Mouse (Mus musculus): Measurements from ENCODE around the gene Pip4k2a. TPM values are rescaled to one million over a fixed set of nuclear protein-coding genes. Genes with fewer than 3 reads are reported as not detected.

The Pip4k2a gene
- total RNA-seq, 2 experiments from 2014 or later = 30.8 to 36.6 TPM

DNA sequence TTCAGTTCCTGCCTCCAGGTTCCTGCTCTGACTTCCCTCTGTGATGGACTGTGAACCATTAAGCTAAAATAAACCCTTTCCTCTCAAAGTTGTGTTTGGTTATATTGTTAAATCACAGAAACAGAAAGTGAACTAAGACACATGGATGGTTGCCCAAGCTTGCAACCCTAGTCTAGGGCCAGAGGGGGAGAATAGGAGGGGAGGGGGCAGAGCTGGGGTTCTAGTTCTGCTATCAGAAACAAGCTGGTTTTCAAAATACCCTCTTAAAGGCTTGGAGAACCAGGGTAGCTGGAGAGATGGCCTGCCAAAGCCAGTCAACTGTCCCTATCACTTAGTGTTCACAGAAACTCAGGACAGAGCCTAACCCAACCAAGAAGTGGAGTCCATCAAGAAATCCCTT lies 14.4 kb downstream of the Pip4k2a start:
- DNase-seq (ENCODE audit: low spot score in 2 of 2) = no peak

DNA sequence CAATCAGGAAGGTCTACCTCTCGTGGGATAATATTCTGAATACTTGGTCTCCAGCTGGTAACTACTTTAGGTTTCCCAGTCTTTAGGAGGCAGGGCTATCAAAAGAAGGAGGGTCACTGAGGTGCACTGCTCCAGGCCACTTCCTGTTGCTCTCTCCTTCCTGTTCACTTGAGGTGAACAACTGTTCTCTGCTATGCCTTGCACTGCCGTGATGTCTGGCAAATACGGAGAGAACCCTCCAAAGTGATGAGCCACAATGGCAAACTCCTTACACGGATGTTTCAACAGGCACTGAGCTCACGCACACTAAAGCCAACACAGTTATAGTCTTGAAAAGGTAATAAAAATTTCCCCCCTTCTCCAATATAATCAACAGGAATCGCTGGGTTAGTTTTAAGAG lies 15.3 kb downstream of the Pip4k2a start:
- DNase-seq (ENCODE audit: low spot score in 2 of 2) = no peak

DNA sequence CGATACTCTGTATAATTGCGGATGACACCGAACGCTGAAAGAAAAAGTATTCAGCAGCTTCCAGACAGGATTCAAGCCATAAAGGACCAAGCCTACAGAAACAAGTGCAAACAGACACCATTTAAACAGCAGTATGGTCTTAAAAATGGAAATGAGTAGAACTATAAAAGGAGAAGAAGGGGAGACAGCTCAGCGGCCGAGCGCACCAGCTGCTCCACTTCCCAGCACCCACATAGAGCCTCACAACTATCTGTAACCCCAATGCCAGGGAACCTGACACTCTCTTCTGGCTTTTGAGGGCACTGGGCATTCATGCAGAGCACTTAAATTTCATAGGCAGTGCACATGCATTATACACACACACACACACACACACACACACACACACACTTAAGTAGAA lies 18.3 kb downstream of the Pip4k2a start:
- DNase-seq (ENCODE audit: low spot score in 2 of 2) = no peak

DNA sequence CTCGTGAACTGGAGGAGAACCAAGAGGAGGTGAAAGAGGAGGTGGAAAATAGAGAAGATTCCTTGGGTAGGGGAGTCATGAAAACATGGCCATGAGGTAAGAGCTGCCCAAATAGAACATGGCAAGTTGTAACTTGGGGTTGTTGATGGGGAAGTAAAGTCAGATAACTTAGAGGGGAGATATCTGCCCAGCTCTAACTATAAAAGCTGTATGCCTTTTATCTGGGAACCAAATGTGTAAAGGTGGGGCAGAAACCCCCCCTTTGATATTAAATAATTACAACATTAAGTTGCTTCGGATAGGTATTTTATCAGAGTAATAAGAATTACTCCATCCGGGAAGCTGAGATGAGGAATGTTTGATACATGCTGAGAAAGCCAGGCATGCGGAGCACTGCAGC lies 18.9 kb downstream of the Pip4k2a start:
- no peak for DNase-seq (ENCODE audit: low spot score in 2 of 2)

DNA sequence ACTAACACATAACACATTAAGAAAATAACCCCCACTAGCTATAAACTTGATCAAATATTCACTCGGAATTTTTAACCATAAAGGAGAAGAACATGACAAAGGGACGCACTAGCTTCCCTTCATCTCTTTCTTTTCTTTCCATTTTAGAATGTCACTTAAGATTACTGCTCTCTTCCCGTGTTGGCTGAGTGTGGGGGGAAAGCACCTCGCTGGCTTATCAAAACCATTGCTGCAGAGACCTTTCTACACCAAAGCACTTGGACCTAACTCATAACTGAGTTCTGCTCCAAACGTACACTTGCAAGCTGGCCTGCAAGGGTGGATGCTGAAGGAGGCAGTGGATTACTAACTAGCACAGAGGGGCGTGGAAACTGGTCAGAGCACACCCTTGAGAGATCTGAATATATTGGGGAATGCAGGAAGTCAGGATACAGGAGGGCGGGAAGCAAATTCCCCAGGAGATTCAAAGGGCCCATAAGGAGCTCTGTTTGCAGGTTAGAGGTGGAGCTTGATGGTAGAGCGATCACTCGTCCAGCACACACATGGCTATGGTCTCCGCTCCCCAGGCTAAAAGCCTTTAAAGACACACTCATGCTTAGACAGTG lies 20.6 kb downstream of the Pip4k2a start:
- no peak for DNase-seq (ENCODE audit: low spot score in 2 of 2)

DNA sequence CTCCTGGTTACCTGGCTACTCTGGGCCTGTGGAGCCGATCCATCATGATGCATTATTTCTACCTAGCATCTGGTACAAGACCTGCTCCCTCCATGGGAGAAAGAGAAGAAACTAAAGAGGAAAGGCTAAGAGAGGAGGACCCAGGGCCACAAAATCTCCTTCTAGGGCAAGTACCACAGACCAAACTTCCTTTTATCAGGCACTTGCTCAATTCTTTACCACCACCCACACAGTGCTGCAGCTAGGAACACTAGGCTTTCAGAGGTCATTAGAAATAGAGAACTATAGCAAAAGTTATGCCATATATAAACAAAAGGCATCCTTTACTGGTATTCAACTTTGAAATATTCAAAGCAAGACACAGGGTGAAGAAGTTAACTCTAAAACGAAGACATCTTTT lies 21.8 kb downstream of the Pip4k2a start:
- no peak for DNase-seq (ENCODE audit: low spot score in 2 of 2)

DNA sequence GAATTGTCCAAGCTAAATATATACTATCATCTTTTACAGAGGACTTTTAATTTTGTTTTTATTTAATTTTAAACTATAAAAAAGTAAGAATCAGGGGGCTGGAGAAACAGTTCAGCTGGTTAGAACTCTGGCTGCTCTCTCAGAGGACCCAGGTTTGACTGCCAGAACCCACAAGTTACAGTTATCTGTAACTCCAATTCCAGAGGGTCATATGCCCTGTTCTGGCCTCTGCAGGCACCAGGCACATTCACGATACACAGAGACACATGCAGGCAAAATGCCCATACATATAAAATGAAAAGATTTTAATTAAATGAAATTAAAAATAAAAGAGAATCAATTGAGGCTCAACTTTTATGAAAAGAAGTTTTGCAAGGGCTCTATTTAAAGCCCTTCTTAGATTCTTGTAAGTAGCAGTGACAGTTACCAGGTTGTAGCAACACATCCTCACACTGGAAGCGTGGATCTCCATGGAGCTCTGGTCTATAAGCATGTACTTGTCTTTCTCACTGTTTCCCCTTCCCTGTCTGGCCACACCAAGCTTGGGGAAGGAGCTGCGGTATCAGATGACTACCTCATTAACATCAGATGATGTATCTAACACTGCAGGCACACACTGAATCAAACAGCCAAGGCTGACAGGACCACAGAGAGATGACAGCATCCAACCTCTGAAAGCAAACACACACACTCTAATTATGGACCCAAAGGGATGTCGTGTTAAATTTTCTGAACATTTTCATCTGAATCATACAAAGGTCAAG lies 22.9 kb downstream of the Pip4k2a start:
- no peak for DNase-seq (ENCODE audit: low spot score in 2 of 2)

DNA sequence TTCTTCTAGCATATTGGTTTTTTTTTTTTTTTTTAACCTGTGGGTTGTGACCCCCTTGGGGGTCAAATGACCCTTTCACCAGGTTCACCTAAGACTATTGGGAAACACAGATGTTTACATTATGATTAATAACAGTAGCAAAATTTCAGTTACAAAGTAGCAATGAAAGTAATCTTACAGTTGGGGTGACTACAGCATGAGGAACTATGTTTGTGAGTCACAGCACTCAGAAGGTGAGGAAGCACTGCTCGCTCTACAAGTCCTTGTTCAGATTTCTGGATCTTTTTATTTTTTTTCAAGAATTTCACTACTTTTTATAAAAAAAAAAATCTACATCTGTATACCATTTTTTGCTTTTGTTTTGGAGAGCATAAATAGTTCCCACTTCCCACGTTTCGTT lies 26.4 kb downstream of the Pip4k2a start:
- DNase-seq (ENCODE audit: low spot score in 2 of 2) = no peak

DNA sequence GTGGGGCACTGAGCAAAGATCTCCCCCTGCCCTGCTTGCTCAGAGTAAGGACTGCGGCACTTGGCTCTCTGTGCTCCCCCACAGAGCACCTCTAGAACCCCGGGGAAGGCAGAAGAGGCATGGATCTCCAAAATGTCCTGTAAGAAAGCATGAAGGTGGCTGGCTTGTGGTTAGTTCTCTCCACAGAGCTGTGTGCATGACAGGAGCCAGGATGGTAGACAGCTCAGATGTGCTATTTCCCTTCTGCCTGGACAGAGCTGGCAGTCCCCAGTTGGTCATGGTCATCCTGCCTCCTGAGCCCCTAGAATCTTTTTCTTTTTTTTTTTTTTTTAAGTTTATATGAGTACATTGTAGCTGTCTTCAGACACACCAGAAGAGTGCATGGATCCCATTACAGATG lies 27.5 kb downstream of the Pip4k2a start:
- no peak for DNase-seq (ENCODE audit: low spot score in 2 of 2)

DNA sequence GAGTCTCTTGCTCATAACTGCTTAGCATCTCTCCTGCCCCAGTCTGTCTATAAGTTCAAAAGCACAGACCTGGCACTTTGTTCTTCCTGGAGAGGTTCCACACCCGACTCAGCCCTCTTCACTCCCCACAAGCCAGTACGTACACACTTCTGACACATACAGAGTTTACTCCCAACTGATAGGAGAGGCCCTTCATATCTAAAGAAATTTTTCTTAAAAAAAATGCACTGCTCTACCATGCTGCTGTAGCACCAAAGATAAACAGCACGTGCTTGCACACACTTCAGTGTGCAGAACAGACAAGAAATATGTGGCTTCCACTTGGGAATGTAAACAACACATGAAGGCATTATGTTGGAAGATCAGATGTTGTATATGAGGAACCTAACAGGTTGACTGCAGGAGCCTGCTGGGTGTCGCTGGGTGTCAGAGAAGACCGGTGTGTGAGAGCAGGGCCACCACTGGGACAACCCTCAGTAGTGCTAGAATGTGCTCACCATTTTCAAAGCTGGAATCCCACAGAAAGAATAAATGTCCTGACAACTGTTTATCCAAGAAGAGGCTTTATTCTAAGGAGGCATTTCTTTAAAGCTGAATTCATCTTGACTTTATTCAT lies 28.8 kb downstream of the Pip4k2a start:
- no peak for DNase-seq (ENCODE audit: low spot score in 2 of 2)

DNA sequence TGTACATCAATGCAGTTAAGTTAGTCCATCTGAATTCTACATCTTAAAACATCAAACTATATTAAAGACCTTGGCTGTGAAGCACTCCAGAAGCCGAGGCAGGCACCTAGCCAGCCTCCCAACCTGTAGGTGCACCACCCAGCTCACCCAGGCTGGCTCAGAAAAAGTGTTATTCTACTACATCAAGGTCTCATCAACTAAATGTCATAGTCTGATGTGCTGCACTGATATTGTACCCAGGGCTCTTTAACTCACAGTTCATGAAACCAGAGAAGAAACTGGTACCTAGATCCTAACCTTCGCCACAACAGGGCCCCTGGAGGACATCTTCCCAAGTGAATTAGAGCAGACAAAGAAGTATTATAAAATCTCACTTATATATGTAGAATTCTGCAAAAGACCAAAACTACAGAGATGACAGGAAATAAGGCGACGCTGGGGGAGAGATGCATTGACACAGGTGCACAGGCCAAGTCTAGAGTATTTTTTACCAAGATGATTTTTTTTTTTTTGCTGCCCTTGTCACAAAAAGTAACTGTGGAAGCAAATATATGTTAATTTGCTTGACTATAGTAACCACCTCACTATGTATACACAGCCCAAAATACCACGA lies 30.4 kb downstream of the Pip4k2a start:
- DNase-seq (ENCODE audit: low spot score in 2 of 2) = no peak

DNA sequence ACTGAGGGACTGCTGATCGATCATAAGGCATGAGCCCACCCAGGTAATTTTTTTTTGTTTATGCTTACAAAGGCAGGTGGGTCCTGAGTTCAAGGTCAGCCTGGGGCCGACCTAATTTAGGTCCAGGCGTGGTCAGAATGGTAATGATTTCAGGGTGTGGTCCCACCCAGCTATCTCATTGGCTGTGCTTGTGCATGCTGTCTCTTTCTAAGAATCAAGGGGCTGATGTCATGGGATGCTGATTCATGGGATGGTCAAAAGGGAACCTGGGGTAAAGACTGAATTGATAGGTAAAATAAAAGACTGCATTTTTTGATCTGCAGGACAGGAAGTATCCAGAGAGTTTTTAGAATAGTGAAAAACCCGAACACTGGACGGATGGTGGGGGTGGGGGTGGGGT lies 31.4 kb downstream of the Pip4k2a start:
- no peak for DNase-seq (ENCODE audit: low spot score in 2 of 2)

DNA sequence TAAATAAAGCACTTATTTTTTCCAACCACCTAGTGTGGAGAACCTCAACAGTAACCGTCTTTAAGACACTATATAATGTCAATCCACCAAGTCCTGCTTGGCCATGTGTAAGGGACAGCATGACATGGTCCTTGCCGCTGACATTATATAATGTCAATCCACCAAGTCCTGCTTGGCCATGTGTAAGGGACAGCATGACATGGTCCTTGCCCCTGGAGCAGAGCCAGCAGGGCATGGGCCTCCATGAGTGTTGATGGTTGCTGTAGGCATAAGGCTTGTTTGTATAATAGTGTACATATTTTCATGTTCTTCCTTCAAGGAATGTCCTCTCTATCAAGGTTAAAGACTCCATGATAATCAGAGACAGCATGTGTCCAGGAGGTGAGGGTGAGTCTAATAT lies 32.0 kb downstream of the Pip4k2a start:
- no peak for DNase-seq (ENCODE audit: low spot score in 2 of 2)

DNA sequence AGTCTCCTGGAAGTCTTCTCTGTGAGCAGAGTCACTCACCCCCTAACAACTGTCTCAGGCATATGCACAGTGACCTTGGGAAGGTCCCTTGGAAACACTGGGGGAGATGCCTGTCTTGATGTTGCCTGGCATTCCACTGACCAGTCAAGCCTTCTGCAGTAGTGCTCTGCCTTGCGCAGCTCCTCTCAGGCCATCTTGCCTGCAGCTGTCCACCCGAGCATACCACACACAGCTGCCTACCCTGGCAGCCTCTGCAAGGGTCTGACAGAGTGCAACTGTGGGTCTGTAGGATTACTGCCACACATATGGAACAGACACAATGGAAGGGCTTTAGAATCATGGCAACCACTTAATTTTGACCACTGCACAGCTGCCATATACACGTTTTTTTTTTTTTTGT lies 32.8 kb downstream of the Pip4k2a start:
- no peak for DNase-seq (ENCODE audit: low spot score in 2 of 2)

DNA sequence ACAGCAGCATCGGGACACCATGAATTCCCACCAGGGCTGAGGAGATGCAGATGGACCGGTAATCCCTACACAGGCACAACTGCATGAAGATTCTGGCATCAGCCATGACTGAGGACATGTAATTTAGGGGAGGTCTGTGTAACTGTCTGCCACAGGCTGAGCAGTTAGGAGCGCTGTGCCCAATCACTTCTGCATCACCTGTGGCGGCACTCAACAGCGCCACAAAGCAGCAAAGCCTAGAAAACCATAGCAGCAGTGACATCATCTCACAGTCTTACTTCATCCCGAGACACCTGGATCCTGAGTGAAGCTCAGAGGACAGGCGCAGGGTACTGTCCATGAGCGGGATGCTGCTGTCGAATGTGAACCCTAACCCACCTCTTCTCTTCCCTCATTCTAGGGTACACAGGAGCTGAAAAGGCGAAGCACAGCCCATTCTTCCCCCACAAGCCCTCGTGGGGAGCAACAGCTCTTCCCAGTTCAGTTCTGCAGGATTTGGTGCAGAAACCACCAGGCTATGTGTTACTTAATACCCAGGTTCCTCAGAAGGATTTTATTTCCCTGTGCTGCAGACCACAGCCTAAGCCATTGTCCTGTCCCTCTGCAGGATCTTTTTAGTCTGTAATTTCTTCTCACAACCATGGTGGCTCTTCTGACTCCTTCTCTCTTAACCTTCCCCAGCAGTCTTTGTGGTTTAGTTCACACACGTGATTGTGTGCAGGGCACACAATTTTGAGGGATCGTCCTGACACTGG lies 34.5 kb downstream of the Pip4k2a start:
- DNase-seq (ENCODE audit: low spot score in 2 of 2) = no peak

DNA sequence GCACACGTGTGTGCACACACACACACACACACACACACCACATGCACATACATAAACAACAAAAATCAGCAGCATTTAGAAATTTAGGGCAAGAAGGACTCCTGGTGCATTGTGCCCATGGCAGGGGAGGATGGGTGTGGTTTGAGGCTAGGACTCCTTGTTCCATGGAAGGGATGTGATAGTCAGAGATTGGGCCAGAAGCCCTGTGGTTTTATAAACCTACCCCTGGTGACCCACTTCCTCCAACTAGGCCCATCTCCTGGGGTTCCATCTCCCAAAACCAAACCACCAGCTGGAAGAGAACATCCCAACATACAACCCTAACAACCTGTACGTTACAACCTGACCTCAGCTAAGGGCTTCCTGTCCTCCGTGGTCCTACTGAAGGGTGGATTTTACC lies 35.4 kb downstream of the Pip4k2a start:
- DNase-seq (ENCODE audit: low spot score in 2 of 2) = no peak

DNA sequence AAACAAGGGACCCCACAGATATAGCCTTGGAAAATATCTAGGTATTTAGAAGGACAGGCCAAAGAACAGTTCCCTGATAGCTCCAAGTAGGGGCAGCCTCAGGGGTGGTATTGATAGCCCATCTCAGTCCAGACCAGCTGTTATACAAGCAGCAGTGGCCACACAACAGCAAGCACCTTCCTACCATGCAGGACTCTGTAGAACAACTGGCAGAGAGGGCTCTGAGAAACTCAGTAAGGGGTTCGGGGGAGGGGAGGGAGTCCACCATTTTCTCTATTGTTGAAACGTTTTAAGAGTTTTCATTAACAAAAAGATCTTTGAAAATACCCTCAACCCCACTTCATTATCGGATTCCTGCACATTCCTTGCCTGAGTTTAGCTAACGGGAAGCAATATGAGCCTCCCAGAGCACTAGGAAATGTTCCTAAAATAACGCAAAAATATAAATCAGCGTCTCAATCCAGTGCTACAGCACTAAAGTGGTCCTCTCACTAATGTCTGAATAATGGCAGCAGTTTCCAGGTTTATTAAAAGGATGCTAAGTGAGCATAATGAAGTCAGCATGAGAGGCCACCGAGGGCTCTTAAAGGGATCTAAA lies 37.5 kb downstream of the Pip4k2a start:
- DNase-seq (ENCODE audit: low spot score in 2 of 2) = no peak

DNA sequence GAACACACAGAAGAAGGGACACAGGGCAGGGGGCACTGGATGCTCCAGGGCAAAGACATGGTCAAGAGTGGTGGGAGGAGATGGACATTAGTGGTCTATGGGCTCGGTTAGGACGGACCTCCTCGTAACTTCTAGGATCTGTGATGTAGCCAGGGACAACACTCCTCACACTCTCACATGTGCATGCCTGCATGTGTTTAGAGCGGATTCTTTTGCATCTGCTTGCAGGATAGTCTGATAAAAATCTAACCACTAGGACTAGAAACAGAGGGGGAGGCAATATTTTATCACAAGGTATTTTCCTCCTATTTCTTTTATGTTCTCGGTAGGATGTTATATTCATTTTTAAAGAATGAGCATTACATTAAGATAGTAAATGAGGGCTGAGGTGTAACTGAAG lies 38.4 kb downstream of the Pip4k2a start:
- DNase-seq (ENCODE audit: low spot score in 2 of 2) = no peak

DNA sequence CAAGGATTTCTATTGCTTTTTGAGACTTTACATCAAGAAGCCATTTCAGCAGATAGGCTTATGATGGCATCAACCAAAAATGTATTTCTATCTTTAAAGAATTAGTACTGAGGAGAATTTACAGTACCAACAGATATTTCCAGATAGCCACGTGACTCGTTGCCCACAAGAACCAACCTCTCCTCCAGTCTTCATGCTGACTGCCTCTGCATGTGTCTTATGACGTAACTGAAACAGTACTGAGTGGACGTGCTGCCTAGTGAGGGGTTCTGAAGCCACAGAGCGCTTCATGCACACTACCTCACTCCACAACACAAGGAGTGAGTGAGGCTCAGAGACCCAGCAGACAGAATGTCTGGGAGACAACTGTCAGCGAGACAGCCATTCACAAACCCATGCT lies 38.9 kb downstream of the Pip4k2a start:
- DNase-seq (ENCODE audit: low spot score in 2 of 2) = no peak

DNA sequence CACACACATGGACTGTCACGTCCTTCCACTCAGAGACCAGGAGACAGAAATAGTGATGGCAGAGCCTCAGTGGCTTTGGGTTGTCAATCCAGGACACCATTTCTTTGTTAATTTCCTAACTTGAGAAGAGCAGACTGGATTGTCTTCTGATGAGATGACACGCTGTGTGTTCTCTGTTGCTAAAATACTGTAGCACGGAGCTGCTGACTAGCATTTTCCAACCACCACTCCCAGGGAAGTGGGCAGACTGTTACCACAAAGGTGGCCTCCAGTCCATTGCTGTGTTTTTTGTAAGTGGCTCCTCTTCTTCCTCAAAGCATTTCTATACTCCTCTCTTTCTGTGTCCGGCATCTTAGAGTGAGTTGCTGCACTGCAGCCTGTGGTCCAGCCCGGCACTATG lies 39.4 kb downstream of the Pip4k2a start:
- DNase-seq (ENCODE audit: low spot score in 2 of 2) = no peak

DNA sequence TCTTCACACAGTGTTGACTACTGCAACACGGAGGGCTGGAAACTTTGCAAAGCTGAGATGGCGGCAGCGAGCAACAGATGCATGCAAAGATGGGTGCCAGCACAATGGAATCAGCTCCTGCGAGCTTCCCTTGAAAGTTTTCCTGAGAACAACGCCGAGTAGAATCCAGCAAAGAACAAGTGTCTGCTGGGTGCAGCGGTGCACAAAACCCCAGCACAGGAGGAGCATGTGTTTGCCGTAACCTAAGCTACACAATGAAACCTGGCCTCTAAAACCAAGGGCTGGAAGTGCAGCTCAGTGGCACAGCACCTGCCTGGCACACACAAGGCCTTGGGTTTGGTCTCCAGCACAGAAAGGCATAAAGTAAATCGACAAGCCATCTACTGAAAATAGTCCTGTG lies 39.9 kb downstream of the Pip4k2a start:
- DNase-seq (ENCODE audit: low spot score in 2 of 2) = no peak

Data from layer of hippocampus, postnatal 14 days (tissue).